Mouse (Mus musculus): ENCODE data around the gene Sertad2. TPM values are rescaled to one million over a fixed set of nuclear protein-coding genes. Genes with fewer than 3 reads are reported as not detected.

The Sertad2 gene
- polyA plus RNA-seq (2017; shearing (Covaris generic)) = 29.5 TPM

GRCm38 (mm10) chr11:20542739-20543452, at the start of gene Sertad2:
Sertad2 (plus strand) TSS chr11:20543253.

Other genes with a start within 250 kb of the Sertad2 start
- gene Slc1a4, start 210.5 kb upstream of the Sertad2 start, polyA plus RNA-seq (2017; shearing (Covaris generic)) = 0.70 TPM
- gene Aftph, start 198.3 kb downstream of the Sertad2 start, polyA plus RNA-seq (2017; shearing (Covaris generic)) = 55.1 TPM

All from effector memory CD4-positive, alpha-beta T cell, adult 5 months (primary cell).